Mouse (Mus musculus): ENCODE data around the gene Dhx32. TPM values are rescaled to one million over a fixed set of nuclear protein-coding genes. Genes with fewer than 3 reads are reported as not detected.

Gene Dhx32
- polyA plus RNA-seq, 1 experiment from 2014 or later = 27.7 TPM

GRCm38 (mm10) chr7:133724844-133725243, 57.7 kb downstream of the Dhx32 start:
- Histone ChIP-seq H3K27me3 (ENCODE audit: control insufficient read depth, insufficient read depth, low read depth, low read length) (no peaks in the 10 kb centered on the region), H3K36me3 (ENCODE audit: control insufficient read depth, insufficient read depth, low read length) (peaks cover 20% of the 10 kb centered on the region), H3K4me1 (replicated peaks; ENCODE audit: control insufficient read depth, insufficient read depth, low read length) (no peaks in the 10 kb centered on the region), H3K9ac (ENCODE audit: low read length) (no peak overlapping the region), H3K9me3 (ENCODE audit: control insufficient read depth, low read length) (no peaks in the 10 kb centered on the region), H3K4me3 (ENCODE audit: low read length) (no peak overlapping the region), H3K27ac (ENCODE audit: low read length) (no peak overlapping the region), H3K4me2 (ENCODE audit: low read depth, low read length) (no peak overlapping the region)
- WGBS = 79% methylated on average over 10 of the region's 10 CpGs
- no peak for ATAC-seq (ENCODE audit: low read depth)

DNA sequence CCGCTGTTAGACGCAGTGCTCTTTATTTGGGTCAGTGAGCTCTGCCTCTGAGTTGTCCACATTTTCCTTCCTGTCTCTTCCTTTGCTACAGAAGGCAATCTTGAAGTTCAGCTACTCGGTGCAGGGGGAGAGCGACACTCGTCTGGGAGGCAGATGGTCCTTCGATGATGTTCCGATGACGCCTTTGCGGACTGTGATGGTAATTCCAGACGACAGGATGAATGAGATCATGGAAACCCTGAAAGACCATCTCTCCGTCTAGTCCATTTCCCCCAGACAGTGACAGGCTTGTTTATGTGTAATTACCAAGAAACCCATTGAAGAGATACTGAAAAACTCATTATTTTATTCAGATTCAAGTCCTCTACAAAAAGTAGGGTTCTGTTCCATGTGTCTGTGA, 61.9 kb downstream of the Dhx32 start:
- H3K36me3 ChIP-seq (ENCODE audit: control insufficient read depth, insufficient read depth, low read length) = peaks cover 45% of the 10 kb centered on the region
- no peak for ATAC-seq (ENCODE audit: low read depth)

DNA sequence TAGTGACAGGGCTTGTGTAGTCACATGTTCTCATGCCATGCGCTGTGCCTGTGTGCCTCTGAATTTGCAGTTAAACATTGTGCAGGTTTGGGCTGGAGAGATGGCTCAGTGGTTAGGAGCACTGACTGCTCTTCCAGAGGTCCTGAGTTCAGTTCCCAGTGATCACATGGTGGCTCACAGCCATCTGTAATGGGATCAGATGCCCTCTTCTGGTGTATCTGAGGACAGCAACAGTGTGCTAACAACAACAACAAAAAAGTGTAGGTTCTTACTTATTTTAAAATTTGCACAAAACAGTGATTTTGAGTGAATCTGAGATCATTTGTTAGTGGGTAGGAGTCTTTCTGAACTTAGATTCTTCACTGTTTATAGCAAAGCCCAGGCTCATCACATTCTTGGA, 63.9 kb downstream of the Dhx32 start:
- Histone ChIP-seq H3K4me1 (replicated peaks; ENCODE audit: control insufficient read depth, insufficient read depth, low read length) (no peaks in the 10 kb centered on the region), H3K4me3 (ENCODE audit: low read length) (no peak overlapping the region), H3K9me3 (ENCODE audit: control insufficient read depth, low read length) (no peaks in the 10 kb centered on the region), H3K27me3 (ENCODE audit: control insufficient read depth, insufficient read depth, low read depth, low read length) (no peaks in the 10 kb centered on the region), H3K9ac (ENCODE audit: low read length) (no peak overlapping the region), H3K36me3 (ENCODE audit: control insufficient read depth, insufficient read depth, low read length) (peaks cover 56% of the 10 kb centered on the region), H3K27ac (ENCODE audit: low read length) (no peak overlapping the region), H3K4me2 (ENCODE audit: low read depth, low read length) (no peak overlapping the region)
- ATAC-seq (ENCODE audit: low read depth) = no peak
- WGBS = 95% methylated on average over 1 of the region's 1 CpGs

More for the DNA sequence above, 61.9 kb downstream of the Dhx32 start:
- Histone ChIP-seq H3K4me3 (ENCODE audit: low read length) (no peak overlapping the region), H3K27me3 (ENCODE audit: control insufficient read depth, insufficient read depth, low read depth, low read length) (no peaks in the 10 kb centered on the region), H3K9me3 (ENCODE audit: control insufficient read depth, low read length) (no peaks in the 10 kb centered on the region), H3K4me2 (ENCODE audit: low read depth, low read length) (no peak overlapping the region), H3K27ac (ENCODE audit: low read length) (no peak overlapping the region), H3K9ac (ENCODE audit: low read length) (no peak overlapping the region), H3K4me1 (replicated peaks; ENCODE audit: control insufficient read depth, insufficient read depth, low read length) (no peaks in the 10 kb centered on the region)
- WGBS = 82% methylated on average over 11 of the region's 11 CpGs

DNA sequence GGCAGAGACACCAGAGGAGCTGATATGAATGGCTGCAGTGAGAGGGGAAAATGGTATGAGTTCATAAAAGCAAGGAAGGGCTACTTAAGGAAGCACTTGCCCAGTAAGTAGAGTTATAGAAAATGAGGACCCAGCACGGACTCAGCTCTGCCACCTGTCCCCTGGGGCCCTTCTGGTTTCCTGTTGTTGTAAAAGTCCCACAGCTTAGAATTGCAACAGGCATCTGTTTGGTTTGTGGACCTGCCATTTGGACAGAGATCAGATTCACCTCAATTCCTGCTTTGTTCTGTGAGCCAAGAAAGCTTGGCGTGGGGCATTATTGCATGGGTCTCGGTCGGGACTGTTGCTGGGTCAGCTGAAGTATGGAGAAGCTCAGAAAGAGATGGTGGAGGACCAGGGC, 67.1 kb downstream of the Dhx32 start:
- H3K9ac ChIP-seq (ENCODE audit: low read length) = no peak overlapping the region
- H3K36me3 ChIP-seq (ENCODE audit: control insufficient read depth, insufficient read depth, low read length) = peaks cover 40% of the 10 kb centered on the region
- H3K4me2 ChIP-seq (ENCODE audit: low read depth, low read length) = no peak overlapping the region
- H3K4me3 ChIP-seq (ENCODE audit: low read length) = no peak overlapping the region
- H3K27ac ChIP-seq (ENCODE audit: low read length) = no peak overlapping the region
- ATAC-seq (ENCODE audit: low read depth) = no peak
- 79% methylated on average over 4 of the region's 4 CpGs for WGBS
- no peaks in the 10 kb centered on the region for H3K9me3 ChIP-seq (ENCODE audit: control insufficient read depth, low read length)
- no peaks in the 10 kb centered on the region for H3K27me3 ChIP-seq (ENCODE audit: control insufficient read depth, insufficient read depth, low read depth, low read length)
- no peaks in the 10 kb centered on the region for H3K4me1 ChIP-seq (replicated peaks; ENCODE audit: control insufficient read depth, insufficient read depth, low read length)

DNA sequence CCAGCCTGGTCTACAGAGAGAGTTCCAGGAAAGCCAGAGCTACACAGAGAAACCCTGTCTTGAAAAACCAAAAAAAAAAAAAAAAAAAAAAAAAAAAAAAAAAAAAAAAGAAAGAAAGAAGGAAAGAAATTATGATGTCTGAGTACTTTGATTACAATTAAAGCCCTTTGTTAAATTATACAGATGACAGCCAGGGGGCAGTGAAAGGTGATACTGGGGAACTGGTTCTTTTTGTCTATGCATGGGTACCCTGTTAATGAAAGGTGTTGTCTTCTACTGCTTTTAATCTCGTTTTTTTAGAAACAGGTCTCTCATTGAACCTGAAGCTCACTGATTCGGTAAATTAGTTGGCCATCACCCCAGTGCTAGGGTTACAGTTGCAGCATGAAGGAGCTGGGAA, 75.2 kb downstream of the Dhx32 start:
- no peak for ATAC-seq (ENCODE audit: low read depth)

GRCm38 (mm10) chr7:133703906-133704305, 78.6 kb downstream of the Dhx32 start:
- Histone ChIP-seq H3K9me3 (ENCODE audit: control insufficient read depth, low read length) (peaks cover 3% of the 10 kb centered on the region; the same call in 1 of the 2 replicates), H3K36me3 (ENCODE audit: control insufficient read depth, insufficient read depth, low read length) (no peaks in the 10 kb centered on the region; the same call in 1 of the 2 replicates), H3K27me3 (ENCODE audit: control insufficient read depth, insufficient read depth, low read depth, low read length) (no peaks in the 10 kb centered on the region), H3K27ac (ENCODE audit: low read length) (no peak overlapping the region), H3K9ac (ENCODE audit: low read length) (no peak overlapping the region), H3K4me3 (ENCODE audit: low read length) (no peak overlapping the region), H3K4me2 (ENCODE audit: low read depth, low read length) (no peak overlapping the region), H3K4me1 (replicated peaks; ENCODE audit: control insufficient read depth, insufficient read depth, low read length) (peaks cover 4% of the 10 kb centered on the region)
- 88% methylated on average over 7 of the region's 7 CpGs for WGBS
- no peak for ATAC-seq (ENCODE audit: low read depth)

More for the DNA sequence above, 75.2 kb downstream of the Dhx32 start:
- Histone ChIP-seq H3K9me3 (ENCODE audit: control insufficient read depth, low read length) (peaks cover 3% of the 10 kb centered on the region; the same call in 1 of the 2 replicates), H3K4me3 (ENCODE audit: low read length) (no peak overlapping the region), H3K4me1 (replicated peaks; ENCODE audit: control insufficient read depth, insufficient read depth, low read length) (peaks cover 8% of the 10 kb centered on the region), H3K9ac (ENCODE audit: low read length) (no peak overlapping the region), H3K27me3 (ENCODE audit: control insufficient read depth, insufficient read depth, low read depth, low read length) (no peaks in the 10 kb centered on the region), H3K27ac (ENCODE audit: low read length) (no peak overlapping the region), H3K4me2 (ENCODE audit: low read depth, low read length) (no peak overlapping the region), H3K36me3 (ENCODE audit: control insufficient read depth, insufficient read depth, low read length) (no peaks in the 10 kb centered on the region)
- 85% methylated on average over 2 of the region's 2 CpGs for WGBS

- WGBS = 67% methylated on average over 10 of the region's 10 CpGs
- no peaks in the 10 kb centered on the region for H3K4me1 ChIP-seq (replicated peaks; ENCODE audit: control insufficient read depth, insufficient read depth, low read length)
Observed at GRCm38 (mm10) chr7:133702333-133702732, 80.2 kb downstream of the Dhx32 start.

GRCm38 (mm10) chr7:133701366-133701765, 81.2 kb downstream of the Dhx32 start:
- Histone ChIP-seq H3K9me3 (ENCODE audit: control insufficient read depth, low read length) (no peaks in the 10 kb centered on the region), H3K27me3 (ENCODE audit: control insufficient read depth, insufficient read depth, low read depth, low read length) (no peaks in the 10 kb centered on the region), H3K4me2 (ENCODE audit: low read depth, low read length) (no peak overlapping the region), H3K4me3 (ENCODE audit: low read length) (no peak overlapping the region), H3K27ac (ENCODE audit: low read length) (no peak overlapping the region), H3K4me1 (replicated peaks; ENCODE audit: control insufficient read depth, insufficient read depth, low read length) (no peaks in the 10 kb centered on the region), H3K9ac (ENCODE audit: low read length) (no peak overlapping the region), H3K36me3 (ENCODE audit: control insufficient read depth, insufficient read depth, low read length) (peaks cover 2% of the 10 kb centered on the region; the same call in 1 of the 2 replicates)
- WGBS = 92% methylated on average over 7 of the region's 7 CpGs
- ATAC-seq (ENCODE audit: low read depth) = no peak

More at GRCm38 (mm10) chr7:133702333-133702732, 80.2 kb downstream of the Dhx32 start:
- no peaks in the 10 kb centered on the region; the same call in 1 of the 2 replicates for H3K9me3 ChIP-seq (ENCODE audit: control insufficient read depth, low read length)
- ATAC-seq (ENCODE audit: low read depth) = no peak
- H3K27ac ChIP-seq (ENCODE audit: low read length) = no peak overlapping the region
- no peaks in the 10 kb centered on the region for H3K27me3 ChIP-seq (ENCODE audit: control insufficient read depth, insufficient read depth, low read depth, low read length)
- no peak overlapping the region for H3K4me2 ChIP-seq (ENCODE audit: low read depth, low read length)
- H3K4me3 ChIP-seq (ENCODE audit: low read length) = no peak overlapping the region
- no peaks in the 10 kb centered on the region; the same call in 1 of the 2 replicates for H3K36me3 ChIP-seq (ENCODE audit: control insufficient read depth, insufficient read depth, low read length)
- no peak overlapping the region for H3K9ac ChIP-seq (ENCODE audit: low read length)

DNA sequence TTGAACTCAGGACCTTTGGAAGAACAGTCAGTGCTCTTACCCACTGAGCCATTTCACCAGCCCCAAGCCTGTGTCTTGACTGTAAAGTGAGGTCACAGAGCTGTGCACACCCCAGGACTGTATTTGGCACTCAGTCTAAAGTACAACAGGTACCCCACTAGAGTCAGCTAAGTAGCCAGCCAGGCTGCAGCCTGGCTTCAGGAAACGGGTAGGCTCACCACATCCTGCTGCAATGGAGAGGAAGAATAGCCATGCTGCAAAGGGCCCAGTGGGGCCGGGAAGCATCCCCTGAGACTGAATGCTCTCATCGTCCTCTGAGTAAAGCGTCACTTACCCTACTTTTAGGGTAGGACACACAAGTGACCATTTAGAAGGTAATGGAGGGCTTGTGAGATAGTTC, 82.6 kb downstream of the Dhx32 start:
- Histone ChIP-seq H3K9ac (ENCODE audit: low read length) (no peak overlapping the region), H3K4me1 (replicated peaks; ENCODE audit: control insufficient read depth, insufficient read depth, low read length) (no peaks in the 10 kb centered on the region), H3K9me3 (ENCODE audit: control insufficient read depth, low read length) (no peaks in the 10 kb centered on the region), H3K36me3 (ENCODE audit: control insufficient read depth, insufficient read depth, low read length) (peaks cover 2% of the 10 kb centered on the region; the same call in 1 of the 2 replicates), H3K4me3 (ENCODE audit: low read length) (no peak overlapping the region), H3K27ac (ENCODE audit: low read length) (no peak overlapping the region), H3K27me3 (ENCODE audit: control insufficient read depth, insufficient read depth, low read depth, low read length) (no peaks in the 10 kb centered on the region), H3K4me2 (ENCODE audit: low read depth, low read length) (no peak overlapping the region)
- 75% methylated on average over 4 of the region's 4 CpGs for WGBS
- no peak for ATAC-seq (ENCODE audit: low read depth)

All from lung, embryonic 16.5 days (tissue).